Mouse (Mus musculus) MEL (cell line): ENCODE results near the gene P2rx4. TPM values are rescaled to one million over a fixed set of nuclear protein-coding genes. Genes with fewer than 3 reads are reported as not detected.

Experiments used
- DNase-seq: peaks from one replicate; pipeline ENCODE4 v3.0.0; 2011; ENCODE audit warnings: low read depth, low spot score
- H3K27ac ChIP-seq: 2 replicates; pipeline ENCODE4 v1.5.1; 2012; ENCODE audit warnings: low read depth, mild to moderate bottlenecking, control low read depth, low read length, moderate library complexity; ENCODE audit not compliant: control insufficient read depth
- H3K27me3 ChIP-seq, 2 experiments: fragments of 150-350 bp in 1 of 2; sonication (generic) in 1 of 2; 2 replicates each; pipeline ENCODE4 v1.6.1; 2012; ENCODE audit warnings: low read length in 2 of 2, mild to moderate bottlenecking in 2 of 2, improper control_type of control experiment in 1 of 2, moderate library complexity in 1 of 2; ENCODE audit not compliant: insufficient read depth in 2 of 2, control insufficient read depth in 1 of 2
- H3K36me3 ChIP-seq, 2 experiments: 2 replicates each; pipeline ENCODE4 v1.6.1; 2012 to 2014; ENCODE audit warnings: low read length in 2 of 2, improper control_type of control experiment in 1 of 2, inconsistent platforms in 1 of 2, mild to moderate bottlenecking in 1 of 2; ENCODE audit not compliant: insufficient read depth in 2 of 2, control insufficient read depth in 1 of 2
- H3K4me1 ChIP-seq, 2 experiments: fragments of 150-350 bp in 1 of 2; sonication (generic) in 1 of 2; 2 replicates each; pipeline ENCODE4 v1.6.1; 2012; ENCODE audit warnings: low read length in 2 of 2, improper control_type of control experiment in 1 of 2, mild to moderate bottlenecking in 1 of 2; ENCODE audit not compliant: insufficient read depth in 2 of 2, control insufficient read depth in 1 of 2
- H3K4me3 ChIP-seq, 2 experiments: fragments of 150-350 bp in 1 of 2; sonication (generic) in 1 of 2; 2 replicates each; pipeline ENCODE4 v1.5.1; 2012; ENCODE audit warnings: low read depth in 2 of 2, low read length in 2 of 2, mild to moderate bottlenecking in 2 of 2, moderate library complexity in 2 of 2, control low read depth in 1 of 2, improper control_type of control experiment in 1 of 2; ENCODE audit not compliant: control insufficient read depth in 1 of 2, insufficient read depth in 1 of 2
- H3K79me2 ChIP-seq: 2 replicates; pipeline ENCODE4 v1.6.1; 2012; ENCODE audit warnings: mild to moderate bottlenecking, low read length, moderate library complexity; ENCODE audit not compliant: control insufficient read depth, poor library complexity, insufficient read depth
- H3K9ac ChIP-seq: 2 replicates; pipeline ENCODE4 v1.6.1; 2012; ENCODE audit warnings: low read depth, mild to moderate bottlenecking, control low read depth, low read length, moderate library complexity; ENCODE audit not compliant: control insufficient read depth, poor library complexity, severe bottlenecking
- H3K9me3 ChIP-seq: fragments of 150-350 bp; sonication (generic); replicated peaks from 2 replicates; pipeline ENCODE4 v1.6.1; 2012; ENCODE audit warnings: mild to moderate bottlenecking, low read length, improper control_type of control experiment, moderate library complexity; ENCODE audit not compliant: insufficient read depth
- BHLHE40 ChIP-seq: IDR thresholded peaks from 2 replicates; pipeline ENCODE4 v1.6.1; 2012; ENCODE audit warnings: low read depth, mild to moderate bottlenecking, inconsistent platforms, low read length, improper control_type of control experiment, borderline replicate concordance
- E2F4 ChIP-seq: IDR thresholded peaks from 2 replicates; pipeline ENCODE4 v1.6.1; 2011; ENCODE audit warnings: low read depth, low read length, improper control_type of control experiment, borderline replicate concordance
- ELF1 ChIP-seq: IDR thresholded peaks from 2 replicates; pipeline ENCODE4 v1.6.1; 2014; ENCODE audit warnings: low read depth, mild to moderate bottlenecking, inconsistent platforms, low read length, improper control_type of control experiment, moderate library complexity
- EP300 ChIP-seq, 2 experiments: IDR thresholded peaks; 2 replicates each; pipeline ENCODE4 v1.6.1; 2011; ENCODE audit warnings: improper control_type of control experiment in 2 of 2, low read length in 2 of 2, low read depth in 1 of 2, mild to moderate bottlenecking in 1 of 2
- GATA1 ChIP-seq: IDR thresholded peaks from 2 replicates; pipeline ENCODE4 v1.6.1; 2011; ENCODE audit warnings: low read depth, low read length, improper control_type of control experiment
- JUND ChIP-seq: IDR thresholded peaks from 2 replicates; pipeline ENCODE4 v1.6.1; 2011; ENCODE audit warnings: low read depth, mild to moderate bottlenecking, improper control_type of control experiment, low read length
- KAT2A ChIP-seq: conservative IDR thresholded peaks from 2 replicates; pipeline ENCODE4 v1.6.1; 2012; ENCODE audit warnings: low read depth, low read length, improper control_type of control experiment, inconsistent platforms
- MAZ ChIP-seq: IDR thresholded peaks from 2 replicates; pipeline ENCODE4 v1.6.1; 2012; ENCODE audit warnings: low read depth, mild to moderate bottlenecking, inconsistent platforms, low read length, improper control_type of control experiment
- MYB ChIP-seq: IDR thresholded peaks from 2 replicates; pipeline ENCODE4 v1.6.1; 2011; ENCODE audit warnings: mild to moderate bottlenecking, low read depth, low read length, improper control_type of control experiment
- MYC ChIP-seq: IDR thresholded peaks from 2 replicates; pipeline ENCODE4 v1.6.1; 2011; ENCODE audit warnings: low read depth, mild to moderate bottlenecking, low read length, improper control_type of control experiment, moderate library complexity
- NELFE ChIP-seq: IDR thresholded peaks from 2 replicates; pipeline ENCODE4 v1.6.1; 2011; ENCODE audit warnings: low read depth, low read length, improper control_type of control experiment
- NRF1 ChIP-seq: IDR thresholded peaks from 2 replicates; pipeline ENCODE4 v1.6.1; 2014; ENCODE audit warnings: low read depth, mild to moderate bottlenecking, inconsistent platforms, low read length, improper control_type of control experiment, moderate library complexity; ENCODE audit not compliant: poor library complexity, insufficient read depth, severe bottlenecking
- POLR2A ChIP-seq, 2 experiments: IDR thresholded peaks; 2 replicates each; pipeline ENCODE4 v1.6.1; 2011 to 2012; ENCODE audit warnings: low read length in 2 of 2, mild to moderate bottlenecking in 2 of 2, control low read depth in 1 of 2, improper control_type of control experiment in 1 of 2, low read depth in 1 of 2, moderate library complexity in 1 of 2; ENCODE audit not compliant: control insufficient read depth in 1 of 2, insufficient read depth in 1 of 2, poor library complexity in 1 of 2
- POLR2AphosphoS2 ChIP-seq: IDR thresholded peaks from 2 replicates; pipeline ENCODE4 v1.6.1; 2011; ENCODE audit warnings: low read length, improper control_type of control experiment
- POLR2AphosphoS5 ChIP-seq: IDR thresholded peaks from 2 replicates; pipeline ENCODE4 v1.6.1; 2012; ENCODE audit warnings: low read depth, borderline replicate concordance, mild to moderate bottlenecking, inconsistent platforms, low read length, moderate library complexity, mixed read lengths
- RAD21 ChIP-seq: IDR thresholded peaks from 2 replicates; pipeline ENCODE4 v1.6.1; 2011; ENCODE audit warnings: mild to moderate bottlenecking, low read depth, low read length, improper control_type of control experiment
- TCF12 ChIP-seq: IDR thresholded peaks from 2 replicates; pipeline ENCODE4 v1.6.1; 2014; ENCODE audit warnings: low read depth, mild to moderate bottlenecking, inconsistent platforms, low read length, improper control_type of control experiment, moderate library complexity
- UBTF ChIP-seq: IDR thresholded peaks from 2 replicates; pipeline ENCODE4 v1.6.1; 2012; ENCODE audit warnings: low read depth, mild to moderate bottlenecking, inconsistent platforms, low read length, improper control_type of control experiment, moderate library complexity, borderline replicate concordance; ENCODE audit not compliant: insufficient read depth
- USF1 ChIP-seq: IDR thresholded peaks from 2 replicates; pipeline ENCODE4 v1.6.1; 2014; ENCODE audit warnings: low read depth, mild to moderate bottlenecking, inconsistent platforms, low read length, improper control_type of control experiment, moderate library complexity
- ZMIZ1 ChIP-seq: IDR thresholded peaks from 2 replicates; pipeline ENCODE4 v1.6.1; 2012; ENCODE audit warnings: low read depth, mild to moderate bottlenecking, inconsistent platforms, low read length, improper control_type of control experiment, moderate library complexity
- ZNF384 ChIP-seq: IDR thresholded peaks from 2 replicates; pipeline ENCODE4 v1.6.1; 2012; ENCODE audit warnings: low read depth, mild to moderate bottlenecking, inconsistent platforms, low read length, improper control_type of control experiment
- polyA plus RNA-seq, 2 experiments: library from polyadenylated mRNA; stranded (reverse) in 1 of 2; unstranded in 1 of 2; fragments of >175 nt in 1 of 2; fragments of >200 nt in 1 of 2; gene quantifications; 2 replicates each; pipeline versions ENCODE4 v1.2.1 to v1.2.4; 2012; ENCODE audit warnings: low replicate concordance in 2 of 2, low read depth in 1 of 2; ENCODE audit not compliant: insufficient read length in 2 of 2, insufficient read depth in 1 of 2, missing spikeins in 1 of 2
- total RNA-seq: library from RNA; depleted of rRNA; stranded (reverse); fragments of 300-350 nt; gene quantifications from 2 replicates; pipeline ENCODE4 v1.2.3, GENCODE M21; 2012

The P2rx4 gene
- total and polyA plus RNA-seq, 3 experiments = 15.2 to 30.9 TPM; not detected in 1

DNA sequence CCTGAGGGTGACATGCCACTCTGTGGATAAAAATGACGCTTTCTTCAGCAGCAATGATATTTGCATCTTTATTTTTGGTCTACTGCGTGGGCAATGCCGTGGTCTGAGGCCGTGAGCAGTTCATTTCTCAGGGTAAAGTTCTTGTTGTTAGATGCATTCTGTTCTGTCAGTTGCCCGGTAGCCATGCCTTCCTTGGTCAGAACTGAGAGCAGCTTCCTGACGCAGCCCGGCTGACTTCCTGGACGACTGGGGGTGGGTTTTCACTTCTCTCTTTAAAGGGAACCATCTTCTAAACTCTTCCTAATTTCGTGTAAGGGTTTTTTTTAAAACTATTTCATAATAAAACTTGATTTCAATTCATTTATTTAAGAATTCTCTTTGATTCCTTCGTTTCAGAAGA, 23.4 kb upstream of the P2rx4 start:
- DNase-seq = no peak
- TF ChIP-seq MAZ (no peak), MYB (no peak), JUND (no peak), ELF1 (no peak), UBTF (no peak), POLR2AphosphoS2 (no peak), KAT2A (no peak), EP300 (IDR thresholded peaks at IDR 0.05; ENCODE audit: low read depth in 1 of 2, low read length in 2 of 2) (no peak), GATA1 (no peak), ZMIZ1 (no peak), BHLHE40 (no peak), NRF1 (no peak), USF1 (no peak), MYC (no peak), POLR2A (IDR thresholded peaks at IDR 0.05; ENCODE audit: control insufficient read depth in 1 of 2, insufficient read depth in 1 of 2, low read depth in 1 of 2, low read length in 2 of 2, poor library complexity in 1 of 2) (no peak), ZNF384 (no peak), TCF12 (no peak), RAD21 (no peak), NELFE (no peak), POLR2AphosphoS5 (no peak)
- H3K9ac ChIP-seq = no peak overlapping the region
- H3K4me3 ChIP-seq = no peak overlapping the region
- no peaks in the 10 kb centered on the region for H3K27me3 ChIP-seq
- H3K4me1 ChIP-seq = peaks cover 7 to 8% of the 10 kb centered on the region in 2 experiments; a peak in 2 of 4 replicates
- no peak overlapping the region for H3K27ac ChIP-seq
- no peaks in the 10 kb centered on the region for H3K9me3 ChIP-seq
- H3K36me3 ChIP-seq = peaks cover 0 to 10% of the 10 kb centered on the region in 2 experiments; a peak in 3 of 4 replicates
- no peaks in the 10 kb centered on the region for H3K79me2 ChIP-seq

DNA sequence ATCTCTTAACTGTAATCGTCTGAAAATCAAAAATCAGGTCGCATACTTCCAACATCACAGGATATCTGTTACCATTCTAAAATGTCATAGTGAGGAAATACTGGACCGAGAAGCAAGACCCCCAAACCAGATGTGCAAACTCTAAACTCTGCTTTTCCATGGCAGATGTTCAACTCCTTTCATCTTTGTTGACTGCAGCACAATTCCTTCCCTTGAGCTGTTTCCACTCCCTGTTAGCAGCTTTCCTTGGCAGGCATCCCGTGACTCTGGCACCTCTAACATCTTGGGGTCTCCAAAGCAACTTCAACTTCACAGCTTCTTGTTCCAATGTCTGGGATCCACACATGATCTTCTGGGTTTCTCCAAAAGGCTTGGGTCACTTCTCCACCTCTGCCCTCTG, 20.0 kb upstream of the P2rx4 start:
- DNase-seq = no peak

More for the DNA sequence above, 20.0 kb upstream of the P2rx4 start:
- H3K79me2 ChIP-seq = no peaks in the 10 kb centered on the region
- no peak overlapping the region for H3K27ac ChIP-seq
- H3K27me3 ChIP-seq = no peaks in the 10 kb centered on the region
- H3K4me3 ChIP-seq = no peak overlapping the region
- TF ChIP-seq NELFE (no peak), E2F4 (no peak)
- H3K9me3 ChIP-seq = no peaks in the 10 kb centered on the region
- H3K4me1 ChIP-seq = peaks cover 3% of the 10 kb centered on the region in 2 experiments; a peak in 2 of 4 replicates
- no peaks in the 10 kb centered on the region; a peak in 1 of 4 replicates for H3K36me3 ChIP-seq
- H3K9ac ChIP-seq = no peak overlapping the region
